Mouse (Mus musculus): ENCODE data around the gene Slc26a3. TPM values are rescaled to one million over a fixed set of nuclear protein-coding genes. Genes with fewer than 3 reads are reported as not detected.

Slc26a3 gene
- 14.5 and 34.3 TPM in 2 replicates for polyA plus RNA-seq (2012; rRNA removed; ENCODE audit: low replicate concordance)

GRCm38 (mm10) chr12:31390571-31390970, at the start of gene Slc26a3:
Slc26a3 (plus strand) TSS chr12:31390871.

DNA sequence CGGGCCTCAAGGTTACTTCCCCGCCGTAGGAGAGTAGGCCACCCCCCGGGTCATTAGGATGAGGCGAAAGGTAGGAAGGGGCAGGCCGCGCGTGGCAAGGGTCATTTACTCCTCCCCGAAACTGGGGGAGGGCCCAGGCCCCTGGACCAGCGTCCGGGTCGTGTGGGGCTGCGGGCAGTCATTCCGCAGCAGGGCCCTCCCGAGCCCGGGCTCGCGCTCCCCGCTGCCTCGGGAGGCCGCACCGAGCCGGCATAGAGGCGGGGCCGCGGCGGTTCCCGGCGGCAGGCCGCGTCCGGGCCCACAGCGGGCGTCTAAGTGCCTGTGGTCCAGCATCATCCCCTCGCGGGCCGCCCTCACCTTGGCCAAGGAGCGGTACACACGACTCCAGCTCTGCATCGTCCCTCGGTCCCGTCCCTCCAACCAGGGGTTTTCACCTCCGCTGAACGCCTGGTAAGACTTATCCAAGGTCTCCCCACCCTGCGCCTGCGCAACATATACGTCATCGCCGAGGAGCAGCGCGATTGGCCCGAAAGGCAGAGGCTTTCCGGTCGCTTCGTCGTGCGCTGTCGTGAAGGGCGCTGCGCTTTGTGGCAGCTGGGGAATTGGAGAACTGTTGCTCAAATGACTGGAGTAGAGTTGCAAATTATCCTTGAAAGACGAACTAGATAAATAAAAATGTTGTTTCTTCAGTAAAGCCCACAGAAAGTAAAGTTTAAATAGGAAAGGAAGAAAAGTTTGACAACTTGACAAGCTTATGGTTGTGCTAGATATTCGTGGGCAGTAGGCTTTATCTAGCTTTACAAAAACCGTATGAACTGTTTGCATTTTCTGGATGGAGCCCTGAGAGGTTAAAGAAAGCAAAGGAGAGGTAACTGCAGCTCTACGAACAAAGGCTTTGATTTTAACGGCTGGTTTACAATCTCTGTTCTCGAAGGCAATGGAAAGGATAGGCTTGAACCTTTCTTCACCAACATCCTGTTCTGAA, 39.4 kb upstream of the Slc26a3 start, which contains the start of gene Dld:
TSS of gene Dld (minus strand) at position 510 of the 985 bp plus-strand sequence.

GRCm38 (mm10) chr12:31499314-31500131, 108.9 kb downstream of the Slc26a3 start, which contains the start of gene Cbll1:
Cbll1 (minus strand) TSS chr12:31499616.

Other genes with a start within 250 kb of the Slc26a3 start
- not detected in 2 replicates for gene Gm6993, start 150.1 kb upstream of the Slc26a3 start, polyA plus RNA-seq (2012; rRNA removed; ENCODE audit: low replicate concordance)
- 8.7 and 11.4 TPM in 2 replicates for gene Lamb1, start 125.6 kb upstream of the Slc26a3 start, polyA plus RNA-seq (2012; rRNA removed; ENCODE audit: low replicate concordance)
- gene Dld, start 39.4 kb upstream of the Slc26a3 start, polyA plus RNA-seq (2012; rRNA removed; ENCODE audit: low replicate concordance), result 3.1 and 3.5 TPM in 2 replicates
- 2.3 and 2.8 TPM in 2 replicates for gene Cbll1, start 108.7 kb downstream of the Slc26a3 start, polyA plus RNA-seq (2012; rRNA removed; ENCODE audit: low replicate concordance)
- 0.02 TPM in 1 of 2 replicates, not detected in the other for gene Slc26a4, start 169.1 kb downstream of the Slc26a3 start, polyA plus RNA-seq (2012; rRNA removed; ENCODE audit: low replicate concordance)
- 0.11 and 0.19 TPM in 2 replicates for gene Bcap29, start 243.8 kb downstream of the Slc26a3 start, polyA plus RNA-seq (2012; rRNA removed; ENCODE audit: low replicate concordance)